Mouse (Mus musculus) G1E-ER4 (cell line): ENCODE results near the gene Zdhhc24. TPM values are rescaled to one million over a fixed set of nuclear protein-coding genes. Genes with fewer than 3 reads are reported as not detected.

Experiments
- GATA1 ChIP-seq: IDR thresholded peaks from one replicate; pipeline ENCODE4 v1.8.0; 2012; ENCODE audit warnings: low read length, inconsistent platforms
- polyA plus RNA-seq: library from polyadenylated mRNA; stranded (reverse); fragments of >175 nt; gene quantifications from 2 replicates; pipeline ENCODE4 v1.2.3, GENCODE M21; 2012

Zdhhc24 gene
- polyA plus RNA-seq, 1 experiment, result 3.2 TPM

- TF ChIP-seq GATA1, result no peak
These were observed 19.4 kb upstream of the Zdhhc24 start for GRCm38 (mm10) chr19:4859081-4859480.

GRCm38 (mm10) chr19:4863048-4863447 lies 15.4 kb upstream of the Zdhhc24 start:
- TF ChIP-seq GATA1, result no peak

GRCm38 (mm10) chr19:4865147-4865546 lies 13.3 kb upstream of the Zdhhc24 start:
- no peak for TF ChIP-seq GATA1

- no peak for TF ChIP-seq GATA1
These were observed 2.2 kb upstream of the Zdhhc24 start for GRCm38 (mm10) chr19:4876241-4876640.

- TF ChIP-seq GATA1, result no peak
These were observed 1.7 kb upstream of the Zdhhc24 start for GRCm38 (mm10) chr19:4876755-4877154.

- TF ChIP-seq GATA1, result no peak
These were observed 683 bp upstream of the Zdhhc24 start, which contains the start of gene Actn3 for GRCm38 (mm10) chr19:4877785-4878184. TSS of gene Actn3 (minus strand) at chr19:4877909.

GRCm38 (mm10) chr19:4879324-4879703 lies 846 bp downstream of the Zdhhc24 start:
- TF ChIP-seq GATA1, result no peak

GRCm38 (mm10) chr19:4883961-4884360 lies 5.5 kb downstream of the Zdhhc24 start:
- no peak for TF ChIP-seq GATA1

GRCm38 (mm10) chr19:4889791-4890190 lies 11.3 kb downstream of the Zdhhc24 start:
- TF ChIP-seq GATA1, result no peak

- no peak for TF ChIP-seq GATA1
These were observed 13.3 kb downstream of the Zdhhc24 start for GRCm38 (mm10) chr19:4891798-4892197.

- TF ChIP-seq GATA1, result no peak
These were observed 18.5 kb downstream of the Zdhhc24 start for GRCm38 (mm10) chr19:4896780-4897520.

- no peak for TF ChIP-seq GATA1
These were observed 20.5 kb downstream of the Zdhhc24 start for GRCm38 (mm10) chr19:4898972-4899371.

- TF ChIP-seq GATA1, result no peak
These were observed 21.4 kb downstream of the Zdhhc24 start for GRCm38 (mm10) chr19:4899888-4900287.

GRCm38 (mm10) chr19:4905979-4906794 lies 27.7 kb downstream of the Zdhhc24 start, which contains the start of gene Bbs1:
TSS of gene Bbs1 (minus strand) at chr19:4906628.
- no peak for TF ChIP-seq GATA1

GRCm38 (mm10) chr19:4908107-4908506 lies 29.6 kb downstream of the Zdhhc24 start:
- TF ChIP-seq GATA1, result no peak

GRCm38 (mm10) chr19:4909376-4909775 lies 30.9 kb downstream of the Zdhhc24 start:
- no peak for TF ChIP-seq GATA1
